Mouse (Mus musculus) kidney, embryonic 16.5 days (tissue): Measurements from ENCODE around the gene Fggy. TPM values are rescaled to one million over a fixed set of nuclear protein-coding genes. Genes with fewer than 3 reads are reported as not detected.

Experiments
- ATAC-seq: fragments of 200-750 bp; cut with Nextera tagmentation; 2 replicates; pipeline ENCODE4 v1.8.0; 2017; ENCODE audit warnings: moderate TSS enrichment; ENCODE audit not compliant: low FRiP score, low TSS enrichment
- H3K27ac ChIP-seq: fragments of 300-500 bp; sonication (generic); 2 replicates; pipeline ENCODE4 v1.5.1; 2014; ENCODE audit warnings: low read length
- H3K27me3 ChIP-seq: fragments of 300-500 bp; sonication (generic); 2 replicates; pipeline ENCODE4 v1.6.1; 2014; ENCODE audit warnings: low read length, control low read depth, mixed read lengths; ENCODE audit not compliant: insufficient read depth
- H3K36me3 ChIP-seq: fragments of 300-500 bp; sonication (generic); 2 replicates; pipeline ENCODE4 v1.6.1; 2014; ENCODE audit warnings: low read length, control low read depth, mixed read lengths; ENCODE audit not compliant: insufficient read depth
- H3K4me1 ChIP-seq: fragments of 300-500 bp; sonication (generic); 2 replicates; pipeline ENCODE4 v1.6.1; 2014; ENCODE audit warnings: low read length, control low read depth, mixed read lengths; ENCODE audit not compliant: insufficient read depth
- H3K4me2 ChIP-seq: fragments of 300-500 bp; sonication (generic); replicated peaks from 2 replicates; pipeline ENCODE4 v1.6.1; 2014; ENCODE audit warnings: low read depth, low read length
- H3K4me3 ChIP-seq: fragments of 300-500 bp; sonication (generic); 2 replicates; pipeline ENCODE4 v1.5.1; 2014; ENCODE audit warnings: mild to moderate bottlenecking, low read length
- H3K9ac ChIP-seq: fragments of 300-500 bp; sonication (generic); replicated peaks from 2 replicates; pipeline ENCODE4 v1.6.1; 2014; ENCODE audit warnings: low read length
- H3K9me3 ChIP-seq: fragments of 300-500 bp; sonication (generic); 2 replicates; pipeline ENCODE4 v1.6.1; 2016; ENCODE audit warnings: low read length, control low read depth
- WGBS: fragments of 180-500 bp; shearing (Covaris S2); extraction: QIAGEN DNeasy Blood & Tissue Kit; methylation state at CpG from one replicate; pipeline ENCODE4 v1.1.7; 2014; 5-methylcytosine and 5-hydroxymethylcytosine counted together
- polyA plus RNA-seq: library from polyadenylated mRNA; unstranded; fragments of >200 nt; fragmentation: Nextera tagmentation; extraction: Ambion mirVana; gene quantifications from 2 replicates; pipeline ENCODE4 v1.2.1, GENCODE M21; 2015

Fggy gene
- polyA plus RNA-seq, 1 experiment from 2014 or later = 42.7 TPM

- no peak overlapping the region for H3K9ac ChIP-seq
- H3K27ac ChIP-seq = no peak overlapping the region
- H3K27me3 ChIP-seq = no peaks in the 10 kb centered on the region
- peaks cover 17% of the 10 kb centered on the region for H3K4me1 ChIP-seq
- no peak overlapping the region for H3K4me3 ChIP-seq
- no peak for ATAC-seq
- no peak overlapping the region for H3K4me2 ChIP-seq
- WGBS = 83% methylated on average over 6 of the region's 6 CpGs
- no peaks in the 10 kb centered on the region for H3K36me3 ChIP-seq
- no peaks in the 10 kb centered on the region for H3K9me3 ChIP-seq
These were observed 292.9 kb downstream of the Fggy start for GRCm38 (mm10) chr4:95850044-95850739.

GRCm38 (mm10) chr4:95852257-95852656, 294.9 kb downstream of the Fggy start:
- ATAC-seq = no peak
- WGBS = 84% methylated on average over 2 of the region's 2 CpGs
- no peaks in the 10 kb centered on the region for H3K27me3 ChIP-seq
- no peak overlapping the region for H3K4me3 ChIP-seq
- H3K4me2 ChIP-seq = no peak overlapping the region
- H3K4me1 ChIP-seq = no peaks in the 10 kb centered on the region
- no peak overlapping the region for H3K27ac ChIP-seq
- H3K9ac ChIP-seq = no peak overlapping the region
- no peaks in the 10 kb centered on the region for H3K9me3 ChIP-seq
- H3K36me3 ChIP-seq = no peaks in the 10 kb centered on the region

GRCm38 (mm10) chr4:95856008-95856407, 298.7 kb downstream of the Fggy start:
- Histone ChIP-seq H3K4me2 (no peak overlapping the region), H3K36me3 (no peaks in the 10 kb centered on the region), H3K9me3 (no peaks in the 10 kb centered on the region), H3K9ac (no peak overlapping the region), H3K4me1 (no peaks in the 10 kb centered on the region), H3K27ac (no peak overlapping the region), H3K27me3 (no peaks in the 10 kb centered on the region), H3K4me3 (no peak overlapping the region)
- ATAC-seq = no peak
- WGBS = 90% methylated on average over 2 of the region's 2 CpGs

GRCm38 (mm10) chr4:95860601-95861000, 303.3 kb downstream of the Fggy start:
- no peak overlapping the region for H3K9ac ChIP-seq
- no peaks in the 10 kb centered on the region for H3K9me3 ChIP-seq
- H3K27ac ChIP-seq = no peak overlapping the region
- H3K4me2 ChIP-seq = no peak overlapping the region
- peaks cover 24% of the 10 kb centered on the region for H3K4me1 ChIP-seq
- H3K36me3 ChIP-seq = no peaks in the 10 kb centered on the region
- 54% methylated on average over 3 of the region's 3 CpGs for WGBS
- ATAC-seq = no peak
- H3K4me3 ChIP-seq = no peak overlapping the region
- no peaks in the 10 kb centered on the region for H3K27me3 ChIP-seq

- ATAC-seq = peak; percentile 73; the same call in 1 of the 2 replicates
- Histone ChIP-seq H3K9ac (no peak overlapping the region), H3K4me1 (peaks cover 24% of the 10 kb centered on the region), H3K4me2 (no peak overlapping the region), H3K36me3 (no peaks in the 10 kb centered on the region), H3K27me3 (no peaks in the 10 kb centered on the region), H3K27ac (no peak overlapping the region), H3K9me3 (no peaks in the 10 kb centered on the region), H3K4me3 (no peak overlapping the region)
- 25% methylated on average over 4 of the region's 4 CpGs for WGBS
These were observed 303.8 kb downstream of the Fggy start for GRCm38 (mm10) chr4:95861074-95861473.

- Histone ChIP-seq H3K27me3 (no peaks in the 10 kb centered on the region), H3K36me3 (no peaks in the 10 kb centered on the region), H3K4me3 (no peak overlapping the region), H3K4me1 (peaks cover 24% of the 10 kb centered on the region), H3K9ac (no peak overlapping the region), H3K27ac (no peak overlapping the region), H3K9me3 (no peaks in the 10 kb centered on the region), H3K4me2 (no peak overlapping the region)
- WGBS = 76% methylated on average over 5 of the region's 5 CpGs
- 0 out of 2 replicates have a peak, but pooled peaks have one; percentile 17 for ATAC-seq
These were observed 304.4 kb downstream of the Fggy start for GRCm38 (mm10) chr4:95861741-95862155.

- H3K4me1 ChIP-seq = peaks cover 24% of the 10 kb centered on the region
- H3K36me3 ChIP-seq = no peaks in the 10 kb centered on the region
- no peak overlapping the region for H3K27ac ChIP-seq
- no peak overlapping the region for H3K4me2 ChIP-seq
- no peaks in the 10 kb centered on the region for H3K9me3 ChIP-seq
- no peak for ATAC-seq
- no peak overlapping the region for H3K9ac ChIP-seq
- no peaks in the 10 kb centered on the region for H3K27me3 ChIP-seq
- WGBS = 58% methylated on average over 7 of the region's 7 CpGs
- no peak overlapping the region for H3K4me3 ChIP-seq
These were observed 305.0 kb downstream of the Fggy start for GRCm38 (mm10) chr4:95862276-95862675.

- H3K27ac ChIP-seq = peak overlapping the region; percentile 50; the same call in 1 of the 2 replicates
These were observed 305.6 kb downstream of the Fggy start for GRCm38 (mm10) chr4:95862781-95863499.

GRCm38 (mm10) chr4:95863500-95863803, 306.1 kb downstream of the Fggy start:
- Histone ChIP-seq H3K36me3 (no peaks in the 10 kb centered on the region), H3K4me3 (no peak overlapping the region), H3K9me3 (no peaks in the 10 kb centered on the region), H3K4me1 (peaks cover 24% of the 10 kb centered on the region), H3K4me2 (no peak overlapping the region), H3K9ac (no peak overlapping the region), H3K27me3 (no peaks in the 10 kb centered on the region), H3K27ac (no peak overlapping the region; the same call in 1 of the 2 replicates)
- ATAC-seq = peak; percentile 36; the same call in 1 of the 2 replicates
- WGBS = 19% methylated on average over 3 of the region's 3 CpGs

More at GRCm38 (mm10) chr4:95862781-95863499, 305.6 kb downstream of the Fggy start:
- Histone ChIP-seq H3K36me3 (no peaks in the 10 kb centered on the region), H3K9me3 (no peaks in the 10 kb centered on the region), H3K4me2 (no peak overlapping the region), H3K4me3 (no peak overlapping the region), H3K4me1 (peaks cover 24% of the 10 kb centered on the region), H3K9ac (no peak overlapping the region), H3K27me3 (no peaks in the 10 kb centered on the region)
- 36% methylated on average over 6 of the region's 6 CpGs for WGBS
- peak; percentile 62; the same call in 1 of the 2 replicates for ATAC-seq

GRCm38 (mm10) chr4:95865251-95865650, 307.9 kb downstream of the Fggy start:
- H3K36me3 ChIP-seq = no peaks in the 10 kb centered on the region
- 85% methylated on average over 5 of the region's 5 CpGs for WGBS
- H3K9ac ChIP-seq = no peak overlapping the region
- H3K4me3 ChIP-seq = no peak overlapping the region
- no peaks in the 10 kb centered on the region for H3K27me3 ChIP-seq
- no peak for ATAC-seq
- H3K9me3 ChIP-seq = no peaks in the 10 kb centered on the region
- no peak overlapping the region for H3K4me2 ChIP-seq
- no peak overlapping the region for H3K27ac ChIP-seq
- peaks cover 24% of the 10 kb centered on the region for H3K4me1 ChIP-seq
